Mouse (Mus musculus) G1E (cell line): ENCODE data around the gene Mospd3.

Experiments used
- CTCF ChIP-seq: IDR thresholded peaks from 2 replicates; pipeline ENCODE4 v1.5.1; 2012; ENCODE audit warnings: low read depth, low read length, inconsistent platforms, mixed read lengths
- GATA1 ChIP-seq: IDR thresholded peaks from 2 replicates; pipeline ENCODE4 v1.6.1; 2012; ENCODE audit warnings: borderline replicate concordance, low read length, inconsistent platforms, mixed read lengths
- GATA2 ChIP-seq: IDR thresholded peaks from 2 replicates; pipeline ENCODE4 v1.6.1; 2012; ENCODE audit warnings: low read depth, low read length, inconsistent platforms, borderline replicate concordance
- TAL1 ChIP-seq: conservative IDR thresholded peaks from 2 replicates; pipeline ENCODE4 v1.6.1; 2012; ENCODE audit warnings: low read depth, low read length, inconsistent platforms, mixed read lengths

- TF ChIP-seq GATA2 (no peak), CTCF (no peak), GATA1 (no peak), TAL1 (no peak)
Observed at GRCm38 (mm10) chr5:137570181-137570580, 30.7 kb downstream of the Mospd3 start.
